Comparison of ENCODE assay signal across 11 mouse cellular contexts in genomic region chr8:54991840-54992609, GRCm38 (mm10). TPM values are rescaled to one million over a fixed set of nuclear protein-coding genes. Genes with fewer than 3 reads are reported as not detected.
DNase-seq lines count a peak whose midpoint lies in the region; ATAC-seq and TF ChIP-seq lines count a peak whose summit lies in the region.
"Had no signal": no experiment of that assay in that cellular context is flagged by ENCODE, and none has a peak within 500 bp of the region (broad histone marks: within the 10 kb centered on the region; RNA-seq: fewer than 3 reads in every experiment).

No protein-coding gene starts in this region.

- H3K4me3 ChIP-seq in left cerebral cortex, adult 2 months, result no peak overlapping the region
- H3K4me3 ChIP-seq in hindbrain, postnatal 0 days (ENCODE audit: low read length), result no peak overlapping the region
- H3K4me3 ChIP-seq: liver, embryonic 12.5 days had no signal

- ATAC-seq in hindbrain, postnatal 0 days, result peak; percentile 84
- ATAC-seq in megakaryocyte, adult 5-6 weeks (ENCODE audit: poor library complexity, severe bottlenecking), result no peak
- ATAC-seq: liver, embryonic 12.5 days had no signal

- no peak for TF ChIP-seq CTCF in left cerebral cortex, adult 2 months (IDR thresholded peaks at IDR 0.05)
- no peak for TF ChIP-seq CTCF in hindbrain, postnatal 0 days (IDR thresholded peaks at IDR 0.05; ENCODE audit: low read depth)

- intact Hi-C loops in left cerebral cortex, adult 2 months (cut with DNase I), result no loop called here
- intact Hi-C loops in left cerebral cortex, postnatal 14 days (cut with DNase I), result loop anchor here (5.0 kb wide), 1 partner anchor 45 kb away; no protein-coding TSS in a partner anchor

- 0 out of 2 replicates have a peak overlapping the region, but pooled peaks have one; percentile 11 for H3K27ac ChIP-seq in left cerebral cortex, adult 2 months
- H3K27ac ChIP-seq in hindbrain, postnatal 0 days, result no peak overlapping the region
- H3K27ac ChIP-seq: liver, embryonic 12.5 days had no signal

- no peak overlapping the region for H3K4me2 ChIP-seq in hindbrain, postnatal 0 days (ENCODE audit: low read depth, low read length)
- H3K4me2 ChIP-seq: liver, embryonic 12.5 days had no signal

- no peaks in the 10 kb centered on the region for H3K36me3 ChIP-seq in hindbrain, postnatal 0 days (ENCODE audit: insufficient read depth, low read length)
- H3K36me3 ChIP-seq: liver, embryonic 12.5 days had no signal

- DNase-seq in left cerebral cortex, adult 2 months (ENCODE audit: extremely low spot score in 1 of 2, low spot score in 2 of 2), result no peak
- no peak for DNase-seq in left cerebral cortex, postnatal 14 days (ENCODE audit: low spot score in 2 of 2)
- peak; percentile 85 for DNase-seq in cerebellum, adult 9-10 months
- peak; percentile 81 for DNase-seq in hindbrain, postnatal 0 days (ENCODE audit: low spot score)
- DNase-seq in telencephalon, adult 2 months (ENCODE audit: low read depth, low spot score), result peak; percentile 35
- DNase-seq in embryo, embryonic 9.5 days (ENCODE audit: extremely low spot score), result no peak
- DNase-seq: adrenal gland, postnatal 14 days; gastrocnemius, postnatal 14 days; kidney, adult 18-20 months had no signal

- H3K9ac ChIP-seq in hindbrain, postnatal 0 days (replicated peaks; ENCODE audit: low read length), result no peak overlapping the region
- H3K9ac ChIP-seq: liver, embryonic 12.5 days had no signal

- H3K4me1 ChIP-seq in hindbrain, postnatal 0 days (ENCODE audit: insufficient read depth, low read length), result peaks cover 6% of the 10 kb centered on the region
- H3K4me1 ChIP-seq: liver, embryonic 12.5 days had no signal

- WGBS in hindbrain, postnatal 0 days, result 41% methylated on average over 3 of the region's 3 CpGs

- no peaks in the 10 kb centered on the region for H3K9me3 ChIP-seq in hindbrain, postnatal 0 days (ENCODE audit: low read length)
- H3K9me3 ChIP-seq: liver, embryonic 12.5 days had no signal

- H3K27me3 ChIP-seq in hindbrain, postnatal 0 days (ENCODE audit: insufficient read depth, low read length), result no peaks in the 10 kb centered on the region
- H3K27me3 ChIP-seq: liver, embryonic 12.5 days had no signal

RNA-seq across cellular contexts. Expression of gene Gpm6a, which starts 37.4 kb away (rescaled TPM):
- total RNA-seq in left cerebral cortex, adult 2 months (2021), result 100 to 1,000 TPM; 934 to 993 TPM
- total RNA-seq in left cerebral cortex, postnatal 14 days (2021), result 1,000 to 10,000 TPM; 1,368 to 1,391 TPM
- total RNA-seq in hindbrain, postnatal 0 days (2014; rRNA removed), result 709 and 772 TPM in 2 replicates
- 546 and 548 TPM in 2 replicates for polyA plus RNA-seq in hindbrain, postnatal 0 days (2015; fragmentation: Nextera tagmentation; extraction: Ambion mirVana)
- not detected in 2 replicates for total RNA-seq in megakaryocyte, adult 5-6 weeks (2015)
- not detected in 2 replicates for total RNA-seq in megakaryocyte, adult 5-6 weeks (2017)

Comparison
In these comparisons a context has a peak if more than half of its experiments do, and no peak if none do; other contexts are left out.
1. DNase-seq: peak in cerebellum, adult 9-10 months (single experiment), hindbrain, postnatal 0 days (single experiment) and telencephalon, adult 2 months (single experiment); none in left cerebral cortex, adult 2 months (0 of 2), left cerebral cortex, postnatal 14 days (0 of 2) and embryo, embryonic 9.5 days (single experiment).
2. RNA of gene Gpm6a, which starts 37.4 kb away (total RNA-seq): 1,368 to 1,391 TPM in left cerebral cortex, postnatal 14 days, 934 to 993 TPM in left cerebral cortex, adult 2 months and 709 to 772 TPM in hindbrain, postnatal 0 days; not detected in megakaryocyte, adult 5-6 weeks; every median in the first group is over 100 times any median in the second.